Mouse (Mus musculus): ENCODE data around the gene Klc1.

DNA sequence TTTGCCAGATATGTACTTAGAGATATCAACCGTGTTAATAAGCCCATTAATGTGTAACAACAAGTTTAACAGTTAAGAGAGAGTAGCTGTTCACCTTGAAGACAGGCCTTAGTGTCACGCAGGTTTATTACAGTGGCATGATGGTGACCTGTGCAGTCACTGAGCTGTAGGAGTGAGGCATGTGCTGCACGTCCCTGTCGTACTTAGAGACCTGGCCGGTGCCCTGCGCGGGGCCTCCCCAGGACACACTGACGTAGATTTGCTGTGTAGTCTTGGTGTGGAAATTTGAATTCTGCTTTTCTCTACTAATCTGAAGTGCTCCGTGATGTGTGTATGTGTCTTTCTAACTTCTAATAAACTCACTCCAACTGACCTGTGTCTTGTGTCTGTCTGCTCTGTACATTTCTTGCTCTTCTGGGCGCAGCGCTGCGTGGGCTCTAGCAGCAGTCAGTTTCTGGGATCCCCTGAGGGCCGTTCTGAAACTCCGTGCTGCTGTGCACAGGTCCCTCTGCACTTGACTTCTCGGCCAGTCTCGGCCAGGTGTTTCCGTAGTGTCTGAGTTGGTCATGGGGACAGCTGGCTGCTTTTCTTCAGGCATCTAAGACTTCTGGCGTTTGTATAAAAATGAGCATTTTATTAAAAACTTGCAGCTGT, 36.0 kb downstream of the Klc1 start:
- no peak for TF ChIP-seq POLR2A (IDR thresholded peaks at IDR 0.05; ENCODE audit: control insufficient read depth, extremely low read depth, insufficient read depth, low read length, poor library complexity)
- no peak for TF ChIP-seq CTCF (IDR thresholded peaks at IDR 0.05; ENCODE audit: borderline replicate concordance, control insufficient read depth, extremely low read depth, insufficient read depth, low read length, poor library complexity)
